Mouse (Mus musculus): ENCODE data around the gene Ccdc81.

Gene Ccdc81

DNA sequence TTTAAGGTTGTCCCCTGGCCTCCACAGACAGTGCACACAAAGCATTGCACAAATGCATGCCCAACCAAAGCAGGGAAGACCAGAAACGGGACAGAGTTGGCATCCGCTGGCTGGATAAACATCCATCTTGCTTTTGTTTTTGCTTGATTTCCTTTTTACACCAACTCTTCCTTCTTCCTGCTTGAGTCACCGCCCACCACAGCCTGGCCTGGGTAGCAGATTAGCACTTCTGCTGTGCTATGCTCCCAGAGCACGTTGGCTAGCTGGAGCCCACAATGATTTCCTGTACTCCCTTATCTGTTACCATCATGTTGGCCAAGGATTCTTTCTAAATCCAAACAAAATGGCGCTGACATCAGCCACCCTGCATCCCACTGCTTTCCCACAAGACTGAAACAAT, 36.2 kb downstream of the Ccdc81 start:
- no peak for DNase-seq (ENCODE audit: low spot score in 2 of 2)

DNA sequence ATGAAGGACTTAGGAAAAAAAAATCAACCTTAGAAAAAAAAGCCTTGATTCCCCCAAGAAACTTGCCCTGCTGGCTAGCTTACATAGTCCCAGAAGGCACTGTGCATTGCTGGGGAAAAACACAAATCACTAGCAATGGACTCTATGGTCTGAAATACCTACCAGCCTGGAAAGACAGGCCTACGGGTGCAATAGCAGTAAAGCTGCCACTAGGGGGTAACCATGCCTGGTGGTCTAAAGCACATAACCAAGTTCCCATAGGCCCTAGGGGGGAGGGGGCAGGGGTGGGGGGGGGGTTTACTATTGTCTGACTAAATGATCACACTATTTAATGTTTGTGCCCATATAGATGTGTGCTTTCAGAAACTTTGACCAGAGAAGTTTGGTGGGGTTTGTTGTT, 38.7 kb downstream of the Ccdc81 start:
- DNase-seq (ENCODE audit: low spot score in 2 of 2), result no peak

DNA sequence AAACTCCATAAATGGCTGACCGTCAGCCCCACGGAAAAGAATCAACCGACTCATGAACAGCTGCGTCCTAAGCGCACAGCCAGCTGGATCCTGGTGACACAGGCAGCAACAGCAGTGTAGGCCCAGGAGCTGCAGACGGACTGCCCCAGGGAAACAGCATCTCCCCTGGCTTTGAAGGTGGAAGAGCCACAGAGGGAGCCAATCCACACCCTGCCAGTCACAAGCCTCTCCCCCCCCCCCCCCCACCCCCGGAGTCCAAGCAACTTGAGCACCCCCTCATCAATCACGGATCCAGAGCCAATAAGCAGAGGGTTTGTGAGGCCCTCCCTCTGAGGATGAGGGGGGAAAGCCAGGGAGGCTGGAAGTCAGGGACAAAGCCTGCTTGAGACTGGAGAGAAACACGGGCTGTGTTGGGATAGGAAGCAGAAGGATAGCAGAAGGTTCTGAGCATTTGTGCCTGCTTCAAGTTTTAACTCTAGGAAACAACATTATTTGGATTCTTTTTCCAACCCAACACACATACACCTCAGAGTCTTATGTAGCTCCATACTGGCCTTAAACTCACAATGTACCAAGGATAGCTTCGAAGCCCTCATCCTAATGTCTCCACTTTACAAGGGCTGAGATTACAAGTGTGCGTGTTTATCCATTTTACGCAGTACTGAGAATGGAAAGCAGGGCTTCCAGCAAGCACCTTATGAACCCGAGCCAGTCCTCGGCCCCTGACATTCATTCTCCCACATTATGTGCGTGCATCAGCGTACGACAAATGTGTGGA, 46.8 kb downstream of the Ccdc81 start:
- peak; percentile 58 for DNase-seq (ENCODE audit: low spot score in 2 of 2)

DNA sequence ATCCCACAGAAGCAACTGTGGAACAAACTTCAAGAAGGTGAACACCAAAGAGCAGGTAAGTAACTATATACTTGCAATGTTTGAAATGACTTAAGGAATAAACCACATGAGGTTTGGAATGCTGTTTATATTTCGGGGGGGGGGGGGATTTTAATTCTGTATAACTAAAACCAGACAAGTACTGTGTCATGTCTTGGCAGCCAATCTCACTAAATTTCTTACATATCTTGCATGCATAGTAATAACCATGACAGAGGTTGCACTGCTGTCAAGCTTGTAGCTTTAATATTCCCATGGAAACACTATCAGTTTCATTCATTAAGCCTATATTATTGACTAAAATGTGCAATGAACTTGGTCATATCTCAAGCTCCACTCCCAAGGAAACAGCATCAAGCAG, 48.2 kb downstream of the Ccdc81 start:
- DNase-seq (ENCODE audit: low spot score in 2 of 2), result no peak

DNA sequence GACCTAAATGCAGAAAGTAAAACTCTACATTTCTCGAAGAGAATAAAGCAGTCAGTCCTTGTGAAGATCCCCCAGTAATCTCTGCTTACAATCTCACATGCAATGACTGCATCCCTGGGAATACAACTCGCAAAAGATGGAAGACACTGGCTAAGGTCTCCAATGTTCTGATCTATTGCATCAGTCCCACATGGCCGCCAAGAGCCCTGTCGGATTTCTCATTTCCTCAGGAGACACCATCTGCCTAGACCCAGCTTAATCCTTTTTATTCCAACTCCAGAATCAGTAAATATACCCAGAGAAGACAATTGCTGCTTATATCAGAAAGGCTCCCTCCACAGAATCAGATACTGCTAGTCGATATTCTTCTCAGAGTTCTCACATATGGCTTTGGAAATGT, 50.3 kb downstream of the Ccdc81 start:
- no peak for DNase-seq (ENCODE audit: low spot score in 2 of 2)

DNA sequence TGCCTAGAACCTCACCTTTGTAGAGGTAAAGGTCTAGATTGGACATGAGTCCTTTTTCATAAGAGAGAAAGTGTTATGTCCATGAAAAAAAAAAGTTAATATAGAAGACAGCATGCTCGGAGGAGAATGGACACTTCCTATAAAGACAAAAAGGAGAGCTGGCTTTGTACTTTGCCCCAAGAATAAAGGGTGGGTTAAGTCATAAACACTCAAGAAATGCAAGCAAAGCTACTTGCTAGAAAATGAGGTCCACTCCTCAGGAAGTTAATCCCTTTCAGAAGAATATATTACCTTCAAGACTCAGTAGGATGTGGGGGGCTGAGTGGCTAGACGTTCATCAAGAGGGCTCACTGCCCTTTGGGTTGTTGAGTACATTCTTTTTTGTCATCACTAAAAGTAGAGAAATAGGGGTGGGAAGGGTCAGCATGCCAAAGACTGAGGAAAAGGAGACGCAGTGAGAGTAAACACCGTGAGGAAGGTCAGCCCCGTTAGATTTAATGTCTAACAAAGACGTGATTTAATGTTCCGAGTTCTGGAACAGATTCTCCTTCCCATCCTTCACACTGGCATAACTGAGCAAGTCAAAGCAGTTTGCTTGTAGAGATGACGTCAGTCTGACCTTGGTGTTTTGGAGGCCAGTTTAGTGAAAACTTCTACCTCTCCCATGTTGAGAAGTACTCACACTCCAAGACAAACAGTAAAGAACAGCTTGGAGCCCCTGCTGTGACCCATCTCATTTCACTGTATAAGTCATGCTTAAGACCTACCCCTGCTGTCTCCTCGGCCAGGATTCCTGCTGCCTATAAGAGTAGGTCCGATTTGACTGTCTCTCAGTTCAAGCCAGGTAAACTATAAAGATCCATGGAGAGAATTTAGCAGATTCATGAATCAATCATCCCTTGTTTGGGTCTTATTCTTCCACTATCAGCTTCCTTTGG, 51.0 kb downstream of the Ccdc81 start:
- no peak for DNase-seq (ENCODE audit: low spot score in 2 of 2)

DNA sequence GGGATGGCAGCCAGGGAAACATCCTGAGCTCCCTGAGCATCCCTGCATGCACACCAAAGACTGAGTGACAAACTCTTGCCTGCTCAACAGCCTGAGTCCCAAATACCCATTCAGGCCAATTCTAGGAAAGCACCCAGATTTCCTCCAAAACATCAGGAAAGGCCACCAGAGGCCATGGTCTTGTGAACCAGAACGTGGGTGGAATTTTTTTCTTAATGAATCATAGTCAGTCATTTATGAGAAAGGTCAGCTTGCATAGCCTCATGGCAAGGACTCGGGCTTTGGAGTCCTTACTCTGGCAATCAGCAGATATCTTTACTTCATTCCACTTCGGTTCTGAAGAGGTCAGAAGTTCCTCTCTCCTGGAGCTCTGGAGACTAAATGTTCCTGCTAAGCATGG, 52.9 kb downstream of the Ccdc81 start:
- DNase-seq (ENCODE audit: low spot score in 2 of 2), result peak; percentile 47 to 63

DNA sequence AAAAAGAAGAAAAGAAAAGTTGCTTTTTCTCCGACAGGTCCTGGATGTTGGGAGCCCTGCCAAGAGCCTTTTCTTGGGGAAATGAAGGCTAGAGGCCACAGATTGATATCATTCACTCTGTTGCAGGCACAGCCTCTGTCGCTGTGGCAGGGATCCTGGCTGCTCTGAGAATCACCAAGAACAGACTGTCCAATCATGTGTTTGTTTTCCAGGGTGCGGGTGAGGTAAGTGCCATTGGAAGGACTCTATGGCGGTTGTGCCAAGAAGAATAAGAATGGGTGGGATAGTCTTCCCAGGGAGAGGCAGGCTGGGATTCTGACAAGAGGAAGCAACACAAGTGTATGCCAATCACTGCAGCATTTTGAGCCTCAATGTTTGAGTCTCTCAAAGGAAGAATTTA, 57.8 kb downstream of the Ccdc81 start:
- DNase-seq (ENCODE audit: low spot score in 2 of 2), result no peak

DNA sequence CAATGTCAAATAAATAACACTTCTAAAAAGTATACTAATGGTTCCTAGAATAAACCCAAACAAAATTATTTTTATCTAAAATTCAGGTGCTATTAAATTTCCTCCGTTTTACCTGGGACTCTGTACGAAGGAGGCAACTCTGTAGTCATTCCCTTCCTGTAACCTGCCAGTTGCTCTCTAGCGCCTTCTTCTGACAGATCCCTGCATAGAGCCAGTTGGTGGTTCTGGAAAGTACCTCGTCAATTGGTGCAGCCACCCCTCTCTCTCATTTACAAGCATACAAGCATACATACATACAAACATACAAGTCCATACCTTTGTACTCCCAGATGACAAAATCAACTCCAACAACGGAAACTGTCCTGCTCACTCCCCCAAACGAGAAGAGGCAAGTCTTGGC, 59.9 kb downstream of the Ccdc81 start:
- DNase-seq (ENCODE audit: low spot score in 2 of 2), result no peak

DNA sequence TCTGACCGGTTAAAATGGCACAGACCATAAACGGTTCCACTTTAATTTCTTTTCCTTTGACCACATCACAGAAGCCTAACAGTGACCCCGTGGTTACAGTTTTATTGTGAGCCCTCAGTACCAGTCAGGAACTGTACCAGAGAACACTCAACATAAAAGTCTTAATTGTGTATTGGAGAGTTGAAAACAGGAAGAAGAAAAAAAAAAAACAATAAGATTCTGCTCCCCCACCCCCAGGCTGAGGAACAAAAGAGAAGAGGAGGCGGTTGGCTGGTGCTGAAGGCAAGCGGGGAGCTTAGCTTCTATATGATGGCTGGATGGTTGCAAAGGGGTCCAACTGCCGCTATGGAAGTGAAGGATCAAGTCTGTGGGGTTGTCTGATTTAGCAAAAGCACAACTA, 60.3 kb downstream of the Ccdc81 start:
- no peak for DNase-seq (ENCODE audit: low spot score in 2 of 2)

DNA sequence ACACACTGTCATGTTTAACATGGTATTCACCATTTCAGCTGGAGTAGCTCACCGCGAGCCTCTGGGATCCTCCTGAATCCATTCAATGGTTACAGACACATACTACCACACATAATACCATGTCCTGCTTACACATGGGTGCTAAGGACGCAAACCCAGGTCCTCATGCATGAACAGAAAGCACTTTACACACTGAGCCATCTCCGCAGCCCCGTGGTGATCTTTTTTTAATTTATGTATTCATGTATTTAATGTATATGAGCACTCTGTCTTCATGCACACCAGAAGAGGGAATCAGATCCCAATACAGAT, 61.1 kb downstream of the Ccdc81 start:
- no peak for DNase-seq (ENCODE audit: low spot score in 2 of 2)

DNA sequence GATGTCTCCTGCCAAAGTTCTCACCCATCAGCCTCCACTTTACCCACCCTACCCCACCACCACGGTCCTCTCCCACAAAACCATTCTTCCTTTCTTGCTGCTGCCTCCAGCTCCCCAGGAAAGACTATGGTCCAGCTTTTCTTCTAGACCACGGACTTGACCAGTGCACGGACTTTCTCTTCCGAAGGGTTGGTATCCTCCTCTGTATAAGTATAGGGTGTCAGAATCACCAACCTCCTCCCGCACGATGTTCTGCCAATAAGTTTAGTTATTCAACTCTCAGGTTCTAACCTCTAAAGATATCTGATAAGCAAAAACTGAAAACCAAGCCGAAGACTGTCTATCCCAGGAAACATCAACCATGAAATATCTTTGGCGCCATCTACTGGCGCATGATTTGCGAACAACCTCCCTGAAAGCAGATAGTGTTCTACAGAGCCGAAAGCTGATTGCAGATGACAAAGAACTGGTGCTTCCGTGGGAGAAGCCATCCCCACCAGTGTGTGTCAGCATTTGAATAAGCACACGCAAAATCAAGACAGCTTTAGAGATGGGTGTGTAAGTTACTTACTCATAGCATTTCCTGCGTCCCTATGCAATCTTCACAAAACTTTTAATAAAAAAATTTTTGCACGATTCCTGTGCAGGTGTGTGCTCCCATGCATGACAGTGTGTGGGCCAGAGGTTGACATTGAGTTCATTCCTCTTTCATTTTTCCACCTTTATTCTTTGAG, 61.6 kb downstream of the Ccdc81 start:
- peak; percentile 58 to 82 for DNase-seq (ENCODE audit: low spot score in 2 of 2)

DNA sequence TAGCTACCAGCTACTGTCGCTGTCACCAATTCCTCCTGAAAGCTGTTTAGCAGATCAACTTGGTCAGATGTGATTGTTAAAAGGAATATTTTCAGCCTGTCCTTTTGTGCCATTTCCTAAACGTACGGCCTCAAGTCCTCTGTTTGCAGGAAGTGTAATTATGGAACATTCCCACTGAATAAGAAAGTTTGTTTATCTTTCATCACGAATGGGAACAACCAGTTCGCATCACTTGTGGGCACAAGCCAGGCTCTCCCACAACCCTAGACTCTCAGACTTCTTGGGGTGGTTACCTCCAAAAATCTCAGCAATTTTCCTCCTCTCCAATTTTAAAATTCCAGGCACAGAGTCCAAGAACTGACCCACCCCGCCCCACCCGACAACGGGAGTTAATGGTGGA, 63.7 kb downstream of the Ccdc81 start:
- no peak for DNase-seq (ENCODE audit: low spot score in 2 of 2)

DNA sequence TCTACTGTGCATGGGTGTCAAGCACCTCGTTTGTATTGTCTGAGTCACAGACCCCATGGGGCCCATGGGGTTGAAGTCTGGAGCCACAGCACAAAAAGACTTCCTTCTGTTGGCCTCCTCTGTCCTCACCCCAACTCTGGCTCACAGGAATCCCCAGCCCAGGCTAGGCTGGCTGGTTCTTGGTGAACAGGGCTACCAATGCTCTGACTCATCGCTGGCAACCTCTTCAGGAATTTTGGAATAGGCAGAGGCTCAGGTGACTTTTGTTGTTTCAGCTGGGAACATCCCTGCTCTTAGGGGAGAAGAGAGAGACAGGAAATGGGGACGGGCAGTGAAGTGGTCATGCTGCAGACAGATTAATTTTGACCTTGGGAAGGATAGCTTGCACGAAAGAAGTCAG, 65.6 kb downstream of the Ccdc81 start:
- peak; percentile 49 to 54 for DNase-seq (ENCODE audit: low spot score in 2 of 2)

DNA sequence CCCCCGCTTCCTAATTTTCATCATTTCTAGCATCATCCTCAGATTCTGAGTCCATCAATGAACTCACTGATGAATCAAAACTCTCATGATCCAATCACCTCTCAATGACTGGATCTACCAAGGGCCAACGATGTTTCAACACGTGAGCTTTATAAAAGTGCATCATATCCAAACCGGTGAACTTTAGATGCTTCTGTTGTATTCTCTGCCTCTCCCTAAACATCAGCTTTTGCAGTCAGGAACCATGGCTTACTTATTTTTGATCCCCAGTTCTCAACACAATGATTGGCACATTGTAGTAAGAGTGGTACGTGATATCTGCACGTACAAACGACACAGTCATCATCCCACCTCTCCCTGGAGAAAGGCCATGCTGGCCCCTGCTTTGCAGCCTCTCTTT, 66.8 kb downstream of the Ccdc81 start:
- DNase-seq (ENCODE audit: low spot score in 2 of 2), result no peak

DNA sequence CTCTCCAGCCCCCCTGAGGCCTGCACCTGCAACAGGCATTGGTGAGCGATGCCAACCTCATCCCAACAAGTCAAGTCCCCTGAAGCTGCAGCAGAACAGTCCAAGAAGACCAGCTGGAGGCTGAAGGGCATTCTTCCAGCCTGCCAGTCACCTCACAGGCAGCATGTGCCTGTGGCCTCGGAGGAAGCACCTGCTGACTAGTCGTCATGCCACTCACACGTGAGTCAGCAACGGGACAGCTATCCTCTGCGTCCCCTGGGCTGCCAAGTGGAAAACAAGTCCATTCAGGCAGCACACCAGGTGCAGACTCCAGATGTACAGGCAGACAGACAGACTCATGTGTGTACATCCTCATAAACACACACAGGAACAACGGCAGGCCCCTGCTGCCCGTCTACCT, 67.9 kb downstream of the Ccdc81 start:
- DNase-seq (ENCODE audit: low spot score in 2 of 2), result no peak

DNA sequence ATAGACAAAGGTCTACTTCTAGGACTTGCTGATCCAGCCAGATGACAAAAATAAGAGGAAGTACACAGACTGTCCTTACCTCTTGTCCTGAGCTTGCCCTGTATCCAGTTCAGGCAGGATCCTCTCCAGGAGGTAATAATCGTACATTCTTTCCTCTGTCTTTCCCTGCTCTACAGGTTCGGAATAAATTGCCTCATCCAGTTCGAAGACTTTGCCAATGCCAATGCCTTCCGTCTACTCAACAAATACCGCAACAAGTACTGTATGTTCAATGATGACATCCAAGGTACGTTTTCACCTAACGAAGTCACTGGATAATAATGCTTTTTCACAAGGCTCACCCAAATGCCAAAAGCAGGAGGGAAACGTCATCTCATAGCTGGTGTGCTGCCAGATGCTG, 69.9 kb downstream of the Ccdc81 start:
- no peak for DNase-seq (ENCODE audit: low spot score in 2 of 2)

DNA sequence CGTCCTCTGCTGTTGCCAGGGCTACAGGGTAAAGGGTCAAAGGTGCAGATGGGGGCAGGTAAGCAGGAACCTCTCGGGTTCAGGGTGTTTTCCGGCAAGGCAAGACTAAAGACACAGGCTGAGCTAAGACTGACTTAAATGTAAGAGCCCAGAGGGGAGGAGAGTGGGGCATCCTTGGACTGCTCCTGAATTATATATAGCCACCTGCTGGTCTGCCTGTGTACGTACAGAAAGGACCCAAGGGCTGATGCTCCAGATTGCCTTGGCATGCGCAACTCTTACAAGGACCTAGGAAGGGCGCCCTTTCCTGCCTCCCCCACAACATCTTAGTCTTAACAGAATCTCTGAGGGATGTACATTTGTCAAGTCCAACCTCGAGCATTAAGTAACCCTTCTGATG, 74.2 kb downstream of the Ccdc81 start:
- no peak for DNase-seq (ENCODE audit: low spot score in 2 of 2)

DNA sequence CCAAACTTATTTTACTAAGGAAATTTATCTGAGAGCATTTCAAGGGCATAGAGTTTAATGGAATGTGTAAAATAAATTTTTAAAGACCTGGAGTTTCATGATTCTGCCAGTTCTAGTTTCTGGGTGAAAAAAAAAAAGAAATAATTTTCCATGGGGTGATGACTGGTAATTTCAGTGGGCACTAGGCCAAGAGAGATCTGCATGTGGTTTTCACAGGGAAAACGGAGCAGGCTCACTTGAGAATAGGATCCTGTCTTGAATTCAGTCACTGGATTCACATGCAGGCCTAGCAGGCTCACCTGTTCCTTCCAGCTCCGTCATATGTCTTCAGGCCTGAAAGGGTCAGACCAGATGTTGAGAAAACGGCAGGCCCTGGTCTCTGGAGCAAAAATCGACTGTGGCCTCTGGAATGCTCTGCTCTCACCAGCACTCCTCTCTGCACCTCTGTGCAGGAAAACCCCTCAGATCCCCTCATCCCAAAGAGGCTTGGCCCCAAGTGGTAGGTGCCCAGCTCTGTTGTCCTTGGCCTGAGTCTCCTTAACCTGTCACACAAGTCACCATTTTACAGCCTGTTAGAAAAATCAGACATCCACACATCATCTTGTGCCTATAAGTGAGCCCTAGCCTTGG, 74.9 kb downstream of the Ccdc81 start:
- DNase-seq (ENCODE audit: low spot score in 2 of 2), result no peak
